Mouse (Mus musculus): ENCODE results near the gene Fgfr2. TPM values are rescaled to one million over a fixed set of nuclear protein-coding genes. Genes with fewer than 3 reads are reported as not detected.

The Fgfr2 gene
- polyA plus RNA-seq, 1 experiment from 2014 or later = 11.4 TPM

GRCm38 (mm10) chr7:130847164-130847718 lies 2275.9 kb downstream of the Fgfr2 start:
- Histone ChIP-seq H3K4me3 (ENCODE audit: low read depth, low read length) (no peak overlapping the region), H3K9ac (ENCODE audit: low read depth, low read length) (no peak overlapping the region), H3K4me2 (ENCODE audit: low read depth, low read length) (no peak overlapping the region), H3K27ac (ENCODE audit: low read length) (no peak overlapping the region), H3K9me3 (replicated peaks; ENCODE audit: control insufficient read depth, low read length) (no peaks in the 10 kb centered on the region), H3K36me3 (ENCODE audit: control insufficient read depth, insufficient read depth) (no peaks in the 10 kb centered on the region), H3K4me1 (ENCODE audit: control insufficient read depth, low read depth, low read length) (no peaks in the 10 kb centered on the region), H3K27me3 (ENCODE audit: control insufficient read depth, insufficient read depth, low read depth, low read length) (no peaks in the 10 kb centered on the region)
- 47% methylated on average over 17 of the region's 17 CpGs for WGBS (ENCODE audit: insufficient replicate concordance)
- no peak for ATAC-seq (ENCODE audit: low read depth)

GRCm38 (mm10) chr7:130839380-130840100 lies 2283.6 kb downstream of the Fgfr2 start:
- peaks cover 10% of the 10 kb centered on the region for H3K4me1 ChIP-seq (ENCODE audit: control insufficient read depth, low read depth, low read length)
- H3K36me3 ChIP-seq (ENCODE audit: control insufficient read depth, insufficient read depth) = no peaks in the 10 kb centered on the region
- 51% methylated on average over 12 of the region's 12 CpGs for WGBS (ENCODE audit: insufficient replicate concordance)
- no peak overlapping the region for H3K4me3 ChIP-seq (ENCODE audit: low read depth, low read length)
- H3K27ac ChIP-seq (ENCODE audit: low read length) = peak overlapping the region; percentile 50
- H3K9ac ChIP-seq (ENCODE audit: low read depth, low read length) = no peak overlapping the region; the same call in 1 of the 2 replicates
- peak overlapping the region; percentile 20; the same call in 1 of the 2 replicates for H3K4me2 ChIP-seq (ENCODE audit: low read depth, low read length)
- ATAC-seq (ENCODE audit: low read depth) = peak; percentile 63
- no peaks in the 10 kb centered on the region for H3K9me3 ChIP-seq (replicated peaks; ENCODE audit: control insufficient read depth, low read length)
- no peaks in the 10 kb centered on the region for H3K27me3 ChIP-seq (ENCODE audit: control insufficient read depth, insufficient read depth, low read depth, low read length)

GRCm38 (mm10) chr7:130838658-130839025 lies 2284.5 kb downstream of the Fgfr2 start:
- WGBS (ENCODE audit: insufficient replicate concordance) = 53% methylated on average over 3 of the region's 3 CpGs
- ATAC-seq (ENCODE audit: low read depth) = no peak
- Histone ChIP-seq H3K4me2 (ENCODE audit: low read depth, low read length) (no peak overlapping the region), H3K4me3 (ENCODE audit: low read depth, low read length) (no peak overlapping the region), H3K9ac (ENCODE audit: low read depth, low read length) (no peak overlapping the region), H3K4me1 (ENCODE audit: control insufficient read depth, low read depth, low read length) (peaks cover 10% of the 10 kb centered on the region), H3K27ac (ENCODE audit: low read length) (peak overlapping the region; percentile 50), H3K27me3 (ENCODE audit: control insufficient read depth, insufficient read depth, low read depth, low read length) (no peaks in the 10 kb centered on the region), H3K36me3 (ENCODE audit: control insufficient read depth, insufficient read depth) (no peaks in the 10 kb centered on the region), H3K9me3 (replicated peaks; ENCODE audit: control insufficient read depth, low read length) (no peaks in the 10 kb centered on the region)

GRCm38 (mm10) chr7:130837941-130838657 lies 2285.1 kb downstream of the Fgfr2 start:
- no peak overlapping the region for H3K4me3 ChIP-seq (ENCODE audit: low read depth, low read length)
- peaks cover 10% of the 10 kb centered on the region for H3K4me1 ChIP-seq (ENCODE audit: control insufficient read depth, low read depth, low read length)
- no peak overlapping the region for H3K27ac ChIP-seq (ENCODE audit: low read length)
- H3K4me2 ChIP-seq (ENCODE audit: low read depth, low read length) = no peak overlapping the region
- 63% methylated on average over 12 of the region's 12 CpGs for WGBS (ENCODE audit: insufficient replicate concordance)
- no peak overlapping the region for H3K9ac ChIP-seq (ENCODE audit: low read depth, low read length)
- no peaks in the 10 kb centered on the region for H3K27me3 ChIP-seq (ENCODE audit: control insufficient read depth, insufficient read depth, low read depth, low read length)
- no peak for ATAC-seq (ENCODE audit: low read depth)
- H3K36me3 ChIP-seq (ENCODE audit: control insufficient read depth, insufficient read depth) = no peaks in the 10 kb centered on the region
- no peaks in the 10 kb centered on the region for H3K9me3 ChIP-seq (replicated peaks; ENCODE audit: control insufficient read depth, low read length)

- peaks cover 10% of the 10 kb centered on the region for H3K4me1 ChIP-seq (ENCODE audit: control insufficient read depth, low read depth, low read length)
- H3K27me3 ChIP-seq (ENCODE audit: control insufficient read depth, insufficient read depth, low read depth, low read length) = no peaks in the 10 kb centered on the region
- H3K9me3 ChIP-seq (replicated peaks; ENCODE audit: control insufficient read depth, low read length) = no peaks in the 10 kb centered on the region
- no peak for ATAC-seq (ENCODE audit: low read depth)
- no peak overlapping the region for H3K27ac ChIP-seq (ENCODE audit: low read length)
- no peak overlapping the region for H3K9ac ChIP-seq (ENCODE audit: low read depth, low read length)
- 62% methylated on average over 9 of the region's 9 CpGs for WGBS (ENCODE audit: insufficient replicate concordance)
- H3K36me3 ChIP-seq (ENCODE audit: control insufficient read depth, insufficient read depth) = no peaks in the 10 kb centered on the region
- no peak overlapping the region for H3K4me2 ChIP-seq (ENCODE audit: low read depth, low read length)
- no peak overlapping the region for H3K4me3 ChIP-seq (ENCODE audit: low read depth, low read length)
Measured at GRCm38 (mm10) chr7:130836066-130836465, 2287.1 kb downstream of the Fgfr2 start.

- H3K9ac ChIP-seq (ENCODE audit: low read depth, low read length) = no peak overlapping the region
- peak; percentile 14 for ATAC-seq (ENCODE audit: low read depth)
Measured at GRCm38 (mm10) chr7:130834958-130835861, 2287.9 kb downstream of the Fgfr2 start.

GRCm38 (mm10) chr7:130834299-130834698 lies 2288.9 kb downstream of the Fgfr2 start:
- Histone ChIP-seq H3K36me3 (ENCODE audit: control insufficient read depth, insufficient read depth) (no peaks in the 10 kb centered on the region), H3K9me3 (replicated peaks; ENCODE audit: control insufficient read depth, low read length) (no peaks in the 10 kb centered on the region), H3K27ac (ENCODE audit: low read length) (peak overlapping the region; percentile 79), H3K9ac (ENCODE audit: low read depth, low read length) (no peak overlapping the region), H3K4me3 (ENCODE audit: low read depth, low read length) (no peak overlapping the region), H3K27me3 (ENCODE audit: control insufficient read depth, insufficient read depth, low read depth, low read length) (no peaks in the 10 kb centered on the region), H3K4me2 (ENCODE audit: low read depth, low read length) (no peak overlapping the region), H3K4me1 (ENCODE audit: control insufficient read depth, low read depth, low read length) (peaks cover 7% of the 10 kb centered on the region)
- peak; percentile 99 for ATAC-seq (ENCODE audit: low read depth)
- WGBS (ENCODE audit: insufficient replicate concordance) = 20% methylated on average over 20 of the region's 21 CpGs

More at GRCm38 (mm10) chr7:130834958-130835861, 2287.9 kb downstream of the Fgfr2 start:
- Histone ChIP-seq H3K36me3 (ENCODE audit: control insufficient read depth, insufficient read depth) (no peaks in the 10 kb centered on the region), H3K27me3 (ENCODE audit: control insufficient read depth, insufficient read depth, low read depth, low read length) (no peaks in the 10 kb centered on the region), H3K27ac (ENCODE audit: low read length) (peak overlapping the region; percentile 79), H3K4me2 (ENCODE audit: low read depth, low read length) (no peak overlapping the region), H3K4me1 (ENCODE audit: control insufficient read depth, low read depth, low read length) (peaks cover 10% of the 10 kb centered on the region), H3K9me3 (replicated peaks; ENCODE audit: control insufficient read depth, low read length) (no peaks in the 10 kb centered on the region), H3K4me3 (ENCODE audit: low read depth, low read length) (no peak overlapping the region)
- WGBS (ENCODE audit: insufficient replicate concordance) = 44% methylated on average over 18 of the region's 18 CpGs

GRCm38 (mm10) chr7:130831586-130831985 lies 2291.6 kb downstream of the Fgfr2 start:
- Histone ChIP-seq H3K9ac (ENCODE audit: low read depth, low read length) (no peak overlapping the region), H3K27ac (ENCODE audit: low read length) (no peak overlapping the region), H3K4me3 (ENCODE audit: low read depth, low read length) (no peak overlapping the region), H3K36me3 (ENCODE audit: control insufficient read depth, insufficient read depth) (no peaks in the 10 kb centered on the region), H3K4me2 (ENCODE audit: low read depth, low read length) (no peak overlapping the region), H3K4me1 (ENCODE audit: control insufficient read depth, low read depth, low read length) (no peaks in the 10 kb centered on the region), H3K27me3 (ENCODE audit: control insufficient read depth, insufficient read depth, low read depth, low read length) (no peaks in the 10 kb centered on the region), H3K9me3 (replicated peaks; ENCODE audit: control insufficient read depth, low read length) (no peaks in the 10 kb centered on the region)
- WGBS (ENCODE audit: insufficient replicate concordance) = 62% methylated on average over 5 of the region's 5 CpGs
- no peak for ATAC-seq (ENCODE audit: low read depth)
